Mouse (Mus musculus): ENCODE data around the gene Rfpl4.

DNA sequence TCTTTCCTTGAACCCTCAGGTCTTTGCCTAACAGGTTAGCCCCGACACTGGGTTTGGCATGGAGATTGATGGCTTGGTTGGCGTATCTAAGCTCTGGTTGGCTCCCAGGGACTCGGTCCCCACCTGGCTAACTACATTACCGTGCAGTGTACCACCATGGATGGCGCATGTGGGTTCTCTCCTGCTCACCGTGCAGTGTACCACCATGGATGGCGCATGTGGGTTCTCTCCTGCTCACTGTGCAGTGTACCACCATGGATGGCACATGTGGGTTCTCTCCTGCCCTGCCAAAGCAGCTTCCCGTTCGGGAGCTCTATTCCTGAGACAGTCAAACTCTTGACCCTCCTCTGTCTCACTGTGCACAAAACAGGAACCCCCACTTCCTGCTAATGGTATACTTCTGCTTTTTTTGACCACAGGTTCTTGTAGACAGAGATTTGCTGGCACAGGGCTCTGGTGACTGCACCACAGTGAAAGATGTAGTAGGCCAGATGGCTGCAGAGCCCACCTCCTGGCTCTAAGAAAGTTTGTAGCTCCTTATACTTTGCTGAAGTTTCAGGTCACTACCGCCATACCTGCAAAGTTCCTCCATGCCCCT is 15.6 kb downstream of the Rfpl4 start:
- TF ChIP-seq CTCF (IDR thresholded peaks at IDR 0.05; ENCODE audit: borderline replicate concordance, extremely low read depth, insufficient read depth, insufficient read length) = no peak
- no peak for TF ChIP-seq POLR2A (IDR thresholded peaks at IDR 0.05; ENCODE audit: borderline replicate concordance, extremely low read depth, insufficient read depth, insufficient read length, poor library complexity, severe bottlenecking)
